Mouse (Mus musculus) lung, adult 10 weeks (tissue): ENCODE data around the gene C2cd2l. TPM values are rescaled to one million over a fixed set of nuclear protein-coding genes. Genes with fewer than 3 reads are reported as not detected.

Source experiments
- polyA plus RNA-seq: library from polyadenylated mRNA; stranded (reverse); fragments of 350-450 nt; fragmentation: Illumina TruSeq; extraction: RNeasy Lipid Tissue Mini Kit (QIAGEN cat#74804); gene quantifications from one replicate; pipeline ENCODE4 v1.2.3, GENCODE M21; 2014; ENCODE audit warnings: low read depth, low replicate concordance; ENCODE audit not compliant: insufficient read depth

Gene C2cd2l
- polyA plus RNA-seq: 13.7 TPM

GRCm38 (mm10) chr9:44319887-44320798 lies at the start of gene C2cd2l:
C2cd2l (minus strand) TSS chr9:44320285.

GRCm38 (mm10) chr9:44361190-44361917 lies 41.3 kb upstream of the C2cd2l start, which contains the start of gene Vps11:
Vps11 (minus strand) TSS chr9:44361670.

DNA sequence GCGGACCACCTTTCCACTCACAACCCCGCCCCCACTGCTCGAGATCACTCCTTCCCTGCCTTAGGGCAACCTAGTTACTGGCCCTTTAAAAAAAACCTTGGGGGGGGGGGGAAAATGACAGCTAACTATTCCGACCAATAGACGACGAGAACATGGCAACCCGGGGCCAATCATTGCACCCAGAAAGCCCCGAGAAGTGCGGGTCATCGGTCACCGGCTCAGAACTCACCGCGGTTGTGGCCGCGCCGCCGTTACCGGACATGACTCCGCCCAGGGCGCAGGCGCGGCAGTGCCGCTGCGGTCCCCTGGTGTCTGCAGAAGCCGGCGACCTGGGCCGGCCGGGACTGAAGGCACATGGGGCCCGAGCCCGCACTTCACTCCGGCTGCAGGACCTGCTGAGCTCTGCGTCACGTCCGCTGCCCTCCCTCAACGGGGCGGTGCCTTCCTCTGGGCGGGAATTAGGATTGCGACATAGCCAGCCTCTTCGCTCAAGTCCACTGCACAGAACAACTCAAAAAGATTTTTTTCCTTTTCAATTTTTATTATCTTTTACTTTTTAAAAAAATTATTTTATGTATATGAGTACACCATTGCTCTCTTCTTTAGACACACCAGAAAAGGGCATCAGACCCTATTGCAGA lies 23.8 kb upstream of the C2cd2l start, which contains the start of gene Hmbs:
Gene Hmbs, minus strand, starts transcription at position 448 of the 641 bp plus-strand sequence.

DNA sequence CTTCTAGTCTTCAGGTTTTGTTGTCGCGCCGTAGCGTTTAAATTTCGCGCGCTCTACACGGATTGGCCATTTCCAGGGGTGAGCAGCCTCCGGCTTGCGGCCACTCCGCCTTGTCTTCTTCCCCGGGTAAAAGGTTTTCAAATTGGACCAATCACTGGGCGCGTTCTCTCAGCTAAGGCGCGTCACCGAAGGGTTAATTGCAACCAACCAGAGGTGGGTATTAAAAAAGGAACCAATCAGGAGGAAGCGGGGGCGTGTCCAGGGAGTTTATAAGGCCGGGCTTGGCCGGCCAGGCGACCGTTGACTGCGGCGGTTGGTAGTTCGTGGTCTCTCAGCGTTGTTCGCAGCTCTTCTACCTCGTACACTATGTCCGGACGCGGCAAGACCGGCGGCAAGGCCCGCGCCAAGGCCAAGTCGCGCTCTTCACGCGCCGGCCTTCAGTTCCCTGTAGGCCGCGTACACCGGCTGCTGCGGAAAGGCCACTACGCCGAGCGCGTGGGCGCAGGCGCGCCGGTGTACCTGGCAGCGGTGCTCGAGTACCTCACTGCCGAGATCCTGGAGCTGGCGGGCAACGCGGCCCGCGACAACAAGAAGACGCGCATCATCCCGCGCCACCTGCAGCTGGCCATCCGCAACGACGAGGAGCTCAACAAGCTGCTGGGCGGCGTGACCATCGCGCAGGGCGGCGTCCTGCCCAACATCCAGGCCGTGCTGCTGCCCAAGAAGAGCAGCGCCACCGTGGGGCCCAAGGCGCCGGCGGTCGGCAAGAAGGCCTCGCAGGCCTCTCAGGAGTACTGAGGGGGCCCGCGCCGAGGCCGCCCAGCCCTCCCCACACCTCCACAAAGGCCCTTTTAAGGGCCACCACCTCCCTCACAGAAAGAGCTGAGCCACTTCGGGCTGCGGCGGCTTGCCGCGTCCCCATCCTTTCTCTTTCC lies 14.6 kb upstream of the C2cd2l start, which contains the start of gene H2afx:
Gene H2afx, plus strand, starts transcription at position 299 of the 935 bp plus-strand sequence.

DNA sequence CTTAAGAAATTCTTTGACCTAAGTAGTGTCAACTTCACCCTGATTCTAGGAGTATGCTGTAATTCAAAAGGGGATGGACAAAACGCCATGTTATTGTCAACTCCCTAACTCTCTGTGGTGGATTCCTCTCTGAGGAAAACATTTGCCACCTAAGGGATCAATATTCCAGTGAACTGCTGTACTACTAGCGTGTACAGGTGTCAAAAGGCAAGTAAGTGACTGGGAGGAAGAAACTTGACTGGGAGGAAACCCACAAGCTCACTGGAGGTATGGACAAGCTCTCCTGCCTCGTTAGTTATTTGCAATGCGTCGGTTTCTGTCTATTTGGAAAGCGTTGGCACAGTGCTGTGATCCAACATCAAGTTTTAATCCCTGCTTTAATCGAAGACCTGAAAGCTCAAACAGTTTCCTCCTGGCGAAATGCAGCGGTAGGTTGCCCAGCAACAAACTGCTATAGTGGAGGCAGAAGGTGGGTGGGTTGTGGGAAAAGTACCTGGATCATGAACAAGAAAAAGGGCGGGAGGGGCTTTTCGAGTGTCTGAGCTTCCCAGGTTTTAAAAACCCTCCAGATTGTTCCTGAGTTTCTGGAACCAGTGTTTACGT lies 5.8 kb upstream of the C2cd2l start, which contains the start of gene Dpagt1:
Gene Dpagt1, plus strand, starts transcription at position 252 of the 603 bp plus-strand sequence.

GRCm38 (mm10) chr9:44305466-44306079 lies 14.5 kb downstream of the C2cd2l start, which contains the start of gene Hinfp:
Hinfp (minus strand) TSS chr9:44305671.

DNA sequence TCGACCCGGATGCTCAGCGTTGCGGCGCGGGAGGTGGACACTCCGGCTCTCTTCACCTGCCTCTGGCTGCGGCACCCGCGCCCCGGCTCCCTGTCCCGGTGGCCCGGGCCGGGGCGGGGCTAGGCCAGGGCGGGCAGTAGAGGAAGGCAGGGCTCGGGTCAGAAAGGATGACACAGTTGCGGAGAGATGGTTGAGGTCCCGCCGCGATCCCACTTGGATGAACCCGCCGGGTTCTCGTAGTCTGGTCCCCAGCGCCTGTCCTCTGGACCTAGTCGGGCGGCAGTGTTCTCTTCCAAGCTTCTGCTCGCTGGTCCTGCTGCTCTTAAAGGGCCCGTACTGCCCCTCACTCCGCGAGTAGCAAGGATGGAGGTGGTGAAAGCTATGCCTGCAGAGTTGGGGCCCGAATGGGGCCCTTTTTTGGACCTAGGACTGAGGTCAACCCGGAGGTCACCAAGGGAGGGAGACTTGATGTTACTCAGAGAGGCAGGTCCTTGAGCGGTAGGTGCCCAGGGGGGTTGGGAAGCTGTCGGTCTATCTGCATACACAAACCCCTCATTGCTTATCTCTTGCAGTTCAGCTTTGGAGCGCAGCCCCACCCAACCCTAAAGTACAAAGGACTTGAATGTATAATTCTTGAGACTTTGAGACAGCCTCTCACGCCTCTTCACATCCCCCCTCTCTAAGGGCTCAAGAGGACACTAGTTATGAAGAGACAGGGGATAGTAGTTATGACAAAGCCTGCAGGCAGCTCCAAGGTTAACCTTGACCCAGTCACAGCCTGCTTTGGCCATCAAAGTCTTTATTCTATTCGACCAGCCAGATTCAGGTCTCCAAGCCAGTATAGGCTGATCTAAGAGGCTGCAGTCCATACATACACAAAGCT lies 31.8 kb downstream of the C2cd2l start, which contains the start of gene Abcg4:
Gene Abcg4, minus strand, starts transcription at position 540 of the 883 bp plus-strand sequence.

DNA sequence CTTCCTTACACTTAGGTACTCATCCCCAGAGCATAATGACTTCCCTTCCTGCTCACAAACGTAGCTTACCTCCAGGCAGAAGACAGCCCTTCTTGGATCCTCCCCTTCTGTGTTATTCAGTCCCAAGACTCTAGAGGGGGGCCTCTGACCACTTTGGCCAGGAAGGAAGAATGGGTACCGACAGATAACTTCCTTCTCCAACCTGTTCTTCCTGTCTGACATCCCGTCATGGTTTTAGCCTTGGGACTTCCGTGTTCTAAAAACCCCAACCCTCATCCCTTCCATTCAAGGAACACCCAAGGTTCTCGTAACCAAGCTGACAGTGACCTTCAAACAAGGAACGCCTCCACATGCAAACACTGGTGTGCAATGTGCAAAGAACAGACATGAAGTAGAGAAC lies 51.7 kb downstream of the C2cd2l start, which contains the start of gene Nlrx1:
Gene Nlrx1, minus strand, starts transcription at position 168 of the 400 bp plus-strand sequence.

Other genes with a start within 250 kb of the C2cd2l start
- not detected for gene Mfrp, start 218.6 kb downstream of the C2cd2l start, polyA plus RNA-seq
- gene C1qtnf5, start 213.0 kb downstream of the C2cd2l start, polyA plus RNA-seq: 21.8 TPM
- not detected for gene Gm49380, start 206.8 kb downstream of the C2cd2l start, polyA plus RNA-seq
- gene Rnf26, start 206.8 kb downstream of the C2cd2l start, polyA plus RNA-seq: 8.9 TPM
- 131 TPM for gene Mcam, start 185.8 kb downstream of the C2cd2l start, polyA plus RNA-seq
- gene Cbl, start 86.2 kb downstream of the C2cd2l start, polyA plus RNA-seq: 8.7 TPM
- gene Ccdc153, start 79.6 kb downstream of the C2cd2l start, polyA plus RNA-seq: 174 TPM
- gene Pdzd3, start 68.8 kb downstream of the C2cd2l start, polyA plus RNA-seq: not detected
- gene Nlrx1, start 51.7 kb downstream of the C2cd2l start, polyA plus RNA-seq: 4.5 TPM
- 0.10 TPM for gene Abcg4, start 31.7 kb downstream of the C2cd2l start, polyA plus RNA-seq
- 7.0 TPM for gene Hinfp, start 14.6 kb downstream of the C2cd2l start, polyA plus RNA-seq
- gene Dpagt1, start 5.7 kb upstream of the C2cd2l start, polyA plus RNA-seq: 18.8 TPM
- gene H2afx, start 14.4 kb upstream of the C2cd2l start, polyA plus RNA-seq: 15.0 TPM
- gene Hmbs, start 23.9 kb upstream of the C2cd2l start, polyA plus RNA-seq: 24.9 TPM
- gene Vps11, start 41.4 kb upstream of the C2cd2l start, polyA plus RNA-seq: 18.7 TPM
- 33.2 TPM for gene Hyou1, start 59.2 kb upstream of the C2cd2l start, polyA plus RNA-seq
- 16.7 TPM for gene Slc37a4, start 76.6 kb upstream of the C2cd2l start, polyA plus RNA-seq
- 2,045 TPM for gene Rps25, start 86.9 kb upstream of the C2cd2l start, polyA plus RNA-seq
- 98.9 TPM for gene Trappc4, start 87.3 kb upstream of the C2cd2l start, polyA plus RNA-seq
- gene Ccdc84, start 98.3 kb upstream of the C2cd2l start, polyA plus RNA-seq: 14.6 TPM
- gene Foxr1, start 120.9 kb upstream of the C2cd2l start, polyA plus RNA-seq: not detected
- 1.8 TPM for gene Upk2, start 134.7 kb upstream of the C2cd2l start, polyA plus RNA-seq
- 12.2 TPM for gene Bcl9l, start 162.5 kb upstream of the C2cd2l start, polyA plus RNA-seq
- 7.2 TPM for gene Cxcr5, start 241.6 kb upstream of the C2cd2l start, polyA plus RNA-seq